Mouse (Mus musculus) megakaryocyte, adult 5-6 weeks (primary cell): ENCODE data around the gene A730046J19Rik. TPM values are rescaled to one million over a fixed set of nuclear protein-coding genes. Genes with fewer than 3 reads are reported as not detected.

Source experiments
- ATAC-seq: 2 replicates; pipeline ENCODE4 v1.8.0; 2016; ENCODE audit warnings: mild to moderate bottlenecking, inconsistent platforms; ENCODE audit not compliant: poor library complexity, severe bottlenecking
- total RNA-seq, 2 experiments: library from RNA; stranded (forward) in 1 of 2; stranded (reverse) in 1 of 2; fragments of 153-499, 151-499 nt in 1 of 2; fragments of 221-1000, 200-1000 nt in 1 of 2; gene quantifications; 2 replicates each; pipeline versions ENCODE4 v1.2.3 to v1.2.4; 2015 to 2017

The A730046J19Rik gene
- total RNA-seq (2015) (not detected in 2 replicates), total RNA-seq (2017) (not detected in 2 replicates)

- no peak for ATAC-seq
Observed at GRCm38 (mm10) chrX:144153523-144153922, at the start of gene A730046J19Rik. A730046J19Rik (plus strand) TSS chrX:144153695.

GRCm38 (mm10) chrX:144104619-144105416 lies 48.7 kb upstream of the A730046J19Rik start:
- no peak for ATAC-seq

- ATAC-seq = no peak
Observed at GRCm38 (mm10) chrX:144136281-144136680, 17.2 kb upstream of the A730046J19Rik start.

- ATAC-seq = no peak
Observed at GRCm38 (mm10) chrX:144149987-144150386, 3.5 kb upstream of the A730046J19Rik start.

- ATAC-seq = no peak
Observed at GRCm38 (mm10) chrX:144154111-144154510, 616 bp downstream of the A730046J19Rik start.

- no peak for ATAC-seq
Observed at GRCm38 (mm10) chrX:144162936-144163335, 9.4 kb downstream of the A730046J19Rik start.

Other genes with a start within 250 kb of the A730046J19Rik start
- gene Dcx, start 220.4 kb upstream of the A730046J19Rik start, total RNA-seq (2015) = not detected in 2 replicates
- not detected in 2 replicates for gene Dcx, start 220.4 kb upstream of the A730046J19Rik start, total RNA-seq (2017)
- 19.6 and 27.1 TPM in 2 replicates for gene Alg13, start 164.1 kb downstream of the A730046J19Rik start, total RNA-seq (2015)
- 14.3 and 17.2 TPM in 2 replicates for gene Alg13, start 164.1 kb downstream of the A730046J19Rik start, total RNA-seq (2017)